Mouse (Mus musculus) thymus, postnatal 4 days (tissue): ENCODE data around the gene Hoxc4.

Experiments
- DNase-seq: peaks from one replicate; pipeline ENCODE4 v3.0.0; 2021

Gene Hoxc4

GRCm38 (mm10) chr15:103014166-103015008 is 4.3 kb upstream of the Hoxc4 start:
- no peak for DNase-seq

- DNase-seq = no peak
Measured at GRCm38 (mm10) chr15:103015009-103015399, 3.7 kb upstream of the Hoxc4 start.

GRCm38 (mm10) chr15:103015406-103016166 is 3.1 kb upstream of the Hoxc4 start:
- no peak for DNase-seq

- no peak for DNase-seq
Measured at GRCm38 (mm10) chr15:103020899-103021418, 2.2 kb downstream of the Hoxc4 start.

GRCm38 (mm10) chr15:103021544-103021943 is 2.8 kb downstream of the Hoxc4 start:
- no peak for DNase-seq

DNA sequence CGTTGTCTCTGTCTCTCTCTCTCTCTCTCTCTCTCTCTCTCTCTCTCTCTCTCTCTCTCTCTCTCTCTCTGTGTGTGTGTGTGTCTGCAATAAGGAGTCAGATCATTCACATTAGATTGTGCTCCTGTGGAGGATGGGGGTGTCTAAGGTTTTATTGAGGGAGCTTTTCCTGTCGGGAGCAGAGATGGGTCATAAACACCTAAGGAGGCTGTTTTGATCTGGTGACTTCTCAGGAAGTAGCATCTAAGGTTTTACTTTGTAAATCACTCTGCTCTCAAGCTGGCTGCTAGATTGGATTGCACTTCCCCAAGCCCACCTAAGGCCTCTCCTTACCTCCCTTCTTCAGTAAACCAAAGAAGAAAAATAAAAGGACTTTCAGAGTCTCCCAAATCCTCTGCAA is 5.4 kb downstream of the Hoxc4 start:
- DNase-seq = no peak

GRCm38 (mm10) chr15:103027266-103028235 is 8.8 kb downstream of the Hoxc4 start:
- no peak for DNase-seq

GRCm38 (mm10) chr15:103028916-103029512 is 10.3 kb downstream of the Hoxc4 start:
- DNase-seq = no peak

DNA sequence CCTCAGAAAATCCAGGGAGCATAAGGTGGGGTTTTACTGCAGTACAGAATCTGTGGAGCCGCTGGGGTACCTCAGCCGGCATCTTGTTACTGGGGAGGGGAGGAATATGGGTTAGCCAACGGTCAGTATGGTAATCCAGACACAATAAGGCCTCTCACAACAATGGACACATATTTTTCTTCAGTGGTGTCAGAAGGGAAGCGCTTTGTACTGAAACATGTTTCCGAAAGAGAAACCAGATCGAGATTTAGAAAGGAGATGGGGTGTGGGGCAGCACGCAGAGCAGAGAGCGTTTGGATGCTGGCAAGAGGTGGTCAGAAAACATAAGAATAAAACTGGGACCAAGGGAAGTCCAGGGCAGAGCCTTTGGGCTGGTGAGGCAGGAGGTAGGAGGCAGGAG is 11.4 kb downstream of the Hoxc4 start:
- DNase-seq = no peak

GRCm38 (mm10) chr15:103032167-103032566 is 13.4 kb downstream of the Hoxc4 start:
- no peak for DNase-seq

- DNase-seq = no peak
Measured at GRCm38 (mm10) chr15:103032646-103033575, 14.2 kb downstream of the Hoxc4 start.

- no peak for DNase-seq
Measured at GRCm38 (mm10) chr15:103034043-103034806, 15.5 kb downstream of the Hoxc4 start.

DNA sequence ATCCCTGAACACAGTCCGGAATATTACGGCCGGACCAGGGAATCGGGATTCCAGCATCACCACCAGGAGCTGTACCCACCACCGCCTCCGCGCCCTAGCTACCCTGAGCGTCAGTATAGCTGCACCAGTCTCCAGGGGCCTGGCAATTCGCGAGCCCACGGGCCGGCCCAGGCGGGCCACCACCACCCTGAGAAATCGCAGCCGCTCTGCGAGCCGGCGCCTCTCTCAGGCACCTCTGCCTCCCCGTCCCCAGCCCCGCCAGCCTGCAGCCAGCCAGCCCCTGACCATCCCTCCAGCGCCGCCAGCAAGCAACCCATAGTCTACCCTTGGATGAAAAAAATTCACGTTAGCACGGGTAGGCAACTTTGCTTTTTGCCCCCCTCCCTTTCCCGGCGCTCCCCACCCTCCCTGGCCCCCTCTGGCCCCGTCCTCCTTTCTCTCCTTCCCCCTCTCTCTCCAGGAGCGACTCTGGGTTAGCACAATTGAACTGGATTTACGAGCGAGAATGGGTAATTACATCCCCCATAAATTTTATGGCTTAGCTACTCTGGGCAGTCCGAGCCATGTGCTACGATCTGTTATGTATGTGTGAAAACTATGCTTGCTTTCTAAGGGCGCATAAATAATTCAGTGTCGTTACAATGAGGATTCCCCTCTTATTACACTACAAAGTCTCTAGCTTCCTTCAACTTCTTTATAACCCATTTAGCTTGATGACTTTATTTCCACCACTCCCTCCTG is 16.2 kb downstream of the Hoxc4 start:
- DNase-seq = no peak

DNA sequence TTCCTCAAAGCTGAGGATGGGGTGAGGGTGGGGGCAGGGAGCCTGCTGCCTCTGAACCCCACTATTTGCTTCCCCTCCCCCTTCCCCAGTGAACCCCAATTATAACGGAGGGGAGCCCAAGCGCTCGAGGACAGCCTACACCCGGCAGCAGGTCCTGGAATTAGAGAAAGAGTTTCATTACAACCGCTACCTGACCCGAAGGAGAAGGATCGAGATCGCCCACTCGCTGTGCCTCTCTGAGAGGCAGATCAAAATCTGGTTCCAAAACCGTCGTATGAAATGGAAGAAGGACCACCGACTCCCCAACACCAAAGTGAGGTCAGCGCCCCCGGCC is 16.8 kb downstream of the Hoxc4 start:
- DNase-seq = no peak

DNA sequence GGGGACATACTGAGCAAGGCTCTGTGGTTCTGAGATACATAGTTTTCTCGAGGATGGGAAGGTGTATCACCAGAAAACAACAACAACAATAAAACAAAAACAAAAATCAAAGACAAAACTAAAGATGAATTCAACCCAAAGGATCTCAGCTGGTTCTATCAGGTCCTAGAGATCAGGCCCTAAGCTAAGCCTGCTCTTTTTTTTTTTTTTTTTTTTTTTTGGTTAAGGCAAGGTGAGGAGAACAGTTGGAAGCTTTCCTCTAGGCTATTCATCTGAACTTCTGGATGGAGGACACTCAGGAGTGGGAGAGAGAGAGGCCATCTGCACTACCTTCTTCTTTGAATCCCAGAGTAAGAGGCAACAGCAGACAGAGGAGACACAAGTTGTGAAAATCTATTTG is 18.8 kb downstream of the Hoxc4 start:
- DNase-seq = no peak

DNA sequence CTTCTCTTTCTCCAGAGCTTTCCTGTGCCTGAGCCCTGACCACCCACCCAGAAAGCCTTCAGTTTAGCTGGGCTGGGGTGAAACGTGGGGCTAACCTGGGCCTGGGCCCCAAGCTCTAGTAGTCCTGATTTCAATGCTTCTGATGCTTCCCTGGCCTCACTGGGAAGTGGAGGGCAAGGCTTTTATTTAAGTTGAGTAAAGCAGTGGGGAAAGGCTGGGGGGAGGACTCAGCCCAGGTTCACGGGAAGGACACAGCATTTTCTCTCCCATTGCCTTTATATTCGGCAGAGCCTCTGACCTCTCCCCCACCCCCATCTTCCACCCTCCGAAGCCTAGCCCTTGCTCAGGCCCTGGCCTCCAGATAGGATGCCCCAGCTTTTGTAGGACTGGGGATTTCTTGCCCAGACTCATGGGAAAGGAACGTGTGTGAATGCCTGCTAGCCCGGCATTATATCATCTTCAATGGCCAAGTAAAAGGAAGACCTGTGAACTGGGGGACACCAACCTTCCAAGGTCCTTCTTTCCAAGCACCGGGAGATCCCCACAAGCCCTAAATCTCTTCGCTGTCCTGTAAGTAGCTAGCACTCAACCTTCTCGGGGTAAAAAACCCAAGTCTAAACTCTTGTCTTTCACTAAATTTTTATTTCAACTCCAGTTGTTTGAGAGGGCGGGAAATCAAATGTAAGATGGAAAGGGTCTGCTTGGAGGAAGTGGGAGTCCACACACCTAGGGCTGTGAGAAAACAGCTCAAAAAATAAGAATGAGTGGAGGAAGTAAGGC is 20.2 kb downstream of the Hoxc4 start:
- DNase-seq = no peak

- DNase-seq = no peak
Measured at GRCm38 (mm10) chr15:103039609-103040008, 20.9 kb downstream of the Hoxc4 start.

DNA sequence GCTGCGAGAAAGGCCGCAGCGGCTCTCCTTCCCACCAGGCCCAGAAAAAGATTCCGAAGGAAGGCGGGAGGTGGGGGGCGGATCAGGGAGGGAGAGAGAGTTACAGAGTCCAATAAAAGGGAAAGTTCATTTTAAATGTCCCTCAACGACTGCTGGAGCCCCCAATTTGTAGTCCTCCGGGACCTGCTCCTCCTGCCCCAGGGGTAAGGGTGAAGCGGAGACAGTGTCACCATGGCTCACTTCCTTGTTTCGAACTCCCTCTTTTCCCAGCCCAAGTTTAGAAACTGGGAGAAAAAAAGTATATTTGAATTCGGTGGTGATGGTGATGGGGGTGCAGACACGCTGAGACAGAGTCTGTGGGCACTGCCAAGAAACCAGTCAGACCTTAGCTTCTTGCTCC is 21.9 kb downstream of the Hoxc4 start:
- no peak for DNase-seq

DNA sequence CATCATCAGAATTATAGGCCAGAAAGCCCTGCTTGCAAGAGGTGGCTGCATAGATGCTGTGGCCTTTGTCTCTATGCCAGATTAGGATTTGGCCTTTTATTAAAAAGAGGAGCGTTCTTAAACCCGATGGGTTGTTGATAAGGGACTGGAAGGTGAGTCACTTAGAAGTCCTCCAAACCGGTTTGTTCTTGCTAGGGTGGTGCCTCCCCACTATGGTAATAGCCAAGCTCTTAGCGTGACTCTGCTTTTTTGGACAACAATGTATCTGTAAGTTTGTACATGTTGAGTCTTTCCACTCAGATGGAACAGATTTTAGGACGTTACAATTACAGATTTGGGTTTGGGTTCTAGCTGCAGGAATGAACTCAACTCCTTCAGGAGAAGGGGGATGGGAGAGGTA is 22.9 kb downstream of the Hoxc4 start:
- DNase-seq = no peak
